Mouse (Mus musculus): ENCODE measurements around the gene Trap1. TPM values are rescaled to one million over a fixed set of nuclear protein-coding genes. Genes with fewer than 3 reads are reported as not detected.

The Trap1 gene
- polyA plus RNA-seq (2014; fragmentation: Illumina TruSeq; extraction: RNeasy Lipid Tissue Mini Kit (QIAGEN cat#74804); ENCODE audit: low read depth, low replicate concordance): 47.0 TPM

GRCm38 (mm10) chr16:4077384-4078061 lies at the start of gene Trap1:
Gene Trap1 (minus strand): TSS chr16:4077827.

GRCm38 (mm10) chr16:4036807-4037206 lies 40.8 kb downstream of the Trap1 start, which contains the start of gene Dnase1:
Gene Dnase1 (plus strand): TSS chr16:4036942.

GRCm38 (mm10) chr16:4003489-4004398 lies 73.9 kb downstream of the Trap1 start, which contains the start of gene Slx4:
Gene Slx4 (minus strand): TSS chr16:4003770.

Other genes starting within 250 kb of the Trap1 start
- gene Olfr15, start 246.9 kb downstream of the Trap1 start, polyA plus RNA-seq (2014; fragmentation: Illumina TruSeq; extraction: RNeasy Lipid Tissue Mini Kit (QIAGEN cat#74804); ENCODE audit: low read depth, low replicate concordance): not detected
- gene Zfp174, start 230.6 kb downstream of the Trap1 start, polyA plus RNA-seq (2014; fragmentation: Illumina TruSeq; extraction: RNeasy Lipid Tissue Mini Kit (QIAGEN cat#74804); ENCODE audit: low read depth, low replicate concordance): 3.1 TPM
- gene Naa60, start 205.5 kb downstream of the Trap1 start, polyA plus RNA-seq (2014; fragmentation: Illumina TruSeq; extraction: RNeasy Lipid Tissue Mini Kit (QIAGEN cat#74804); ENCODE audit: low read depth, low replicate concordance): 169 TPM
- 108 TPM for gene Zfp597, start 193.3 kb downstream of the Trap1 start, polyA plus RNA-seq (2014; fragmentation: Illumina TruSeq; extraction: RNeasy Lipid Tissue Mini Kit (QIAGEN cat#74804); ENCODE audit: low read depth, low replicate concordance)
- 0.74 TPM for gene Gm20695, start 193.2 kb downstream of the Trap1 start, polyA plus RNA-seq (2014; fragmentation: Illumina TruSeq; extraction: RNeasy Lipid Tissue Mini Kit (QIAGEN cat#74804); ENCODE audit: low read depth, low replicate concordance)
- 25.3 TPM for gene 1700037C18Rik, start 169.1 kb downstream of the Trap1 start, polyA plus RNA-seq (2014; fragmentation: Illumina TruSeq; extraction: RNeasy Lipid Tissue Mini Kit (QIAGEN cat#74804); ENCODE audit: low read depth, low replicate concordance)
- gene Cluap1, start 169.0 kb downstream of the Trap1 start, polyA plus RNA-seq (2014; fragmentation: Illumina TruSeq; extraction: RNeasy Lipid Tissue Mini Kit (QIAGEN cat#74804); ENCODE audit: low read depth, low replicate concordance): 106 TPM
- 0.24 TPM for gene Nlrc3, start 101.2 kb downstream of the Trap1 start, polyA plus RNA-seq (2014; fragmentation: Illumina TruSeq; extraction: RNeasy Lipid Tissue Mini Kit (QIAGEN cat#74804); ENCODE audit: low read depth, low replicate concordance)
- gene Slx4, start 74.1 kb downstream of the Trap1 start, polyA plus RNA-seq (2014; fragmentation: Illumina TruSeq; extraction: RNeasy Lipid Tissue Mini Kit (QIAGEN cat#74804); ENCODE audit: low read depth, low replicate concordance): 111 TPM
- gene Dnase1, start 40.9 kb downstream of the Trap1 start, polyA plus RNA-seq (2014; fragmentation: Illumina TruSeq; extraction: RNeasy Lipid Tissue Mini Kit (QIAGEN cat#74804); ENCODE audit: low read depth, low replicate concordance): not detected
- 16.2 TPM for gene Crebbp, start 136.2 kb upstream of the Trap1 start, polyA plus RNA-seq (2014; fragmentation: Illumina TruSeq; extraction: RNeasy Lipid Tissue Mini Kit (QIAGEN cat#74804); ENCODE audit: low read depth, low replicate concordance)